Comparison of ENCODE assay signal across 20 mouse cellular contexts in genomic region chr13:92093712-92094290, GRCm38 (mm10). TPM values are rescaled to one million over a fixed set of nuclear protein-coding genes. Genes with fewer than 3 reads are reported as not detected.
DNase-seq lines count a peak whose midpoint lies in the region; ATAC-seq and TF ChIP-seq lines count a peak whose summit lies in the region.
"Had no signal": no experiment of that assay in that cellular context is flagged by ENCODE, and none has a peak within 500 bp of the region (broad histone marks: within the 10 kb centered on the region; RNA-seq: fewer than 3 reads in every experiment).

No protein-coding gene starts in this region.

- no peaks in the 10 kb centered on the region for H3K36me3 ChIP-seq in intestine, embryonic 15.5 days
- H3K36me3 ChIP-seq in intestine, postnatal 0 days (ENCODE audit: control insufficient read depth, insufficient read depth), result no peaks in the 10 kb centered on the region
- H3K36me3 ChIP-seq in intestine, embryonic 16.5 days (ENCODE audit: control insufficient read depth, insufficient read depth, low read length), result no peaks in the 10 kb centered on the region
- no peaks in the 10 kb centered on the region for H3K36me3 ChIP-seq in kidney, postnatal 0 days (ENCODE audit: insufficient read depth, low read length)
- no peaks in the 10 kb centered on the region for H3K36me3 ChIP-seq in midbrain, embryonic 10.5 days
- H3K36me3 ChIP-seq: forebrain, embryonic 12.5 days; heart, embryonic 12.5 days; limb, embryonic 13.5 days; liver, embryonic 12.5 days; midbrain, embryonic 12.5 days had no signal

- peak; percentile 60 for ATAC-seq in intestine, embryonic 15.5 days
- ATAC-seq in intestine, postnatal 0 days, result no peak
- ATAC-seq in intestine, embryonic 16.5 days, result peak; percentile 65
- no peak for ATAC-seq in kidney, postnatal 0 days (replicated peaks; ENCODE audit: low FRiP score, low read depth)
- no peak for ATAC-seq in erythroid progenitor cell, adult 5-6 weeks (replicated peaks; ENCODE audit: low FRiP score, poor library complexity, severe bottlenecking)
- ATAC-seq: hindbrain, postnatal 0 days; liver, embryonic 12.5 days had no signal

- H3K4me3 ChIP-seq in intestine, embryonic 15.5 days (replicated peaks), result no peak overlapping the region
- no peak overlapping the region for H3K4me3 ChIP-seq in intestine, postnatal 0 days (ENCODE audit: low read depth, low read length)
- H3K4me3 ChIP-seq in intestine, embryonic 16.5 days (ENCODE audit: low read length), result no peak overlapping the region
- no peak overlapping the region for H3K4me3 ChIP-seq in kidney, postnatal 0 days (replicated peaks; ENCODE audit: low read depth, low read length)
- H3K4me3 ChIP-seq in midbrain, embryonic 10.5 days, result no peak overlapping the region
- H3K4me3 ChIP-seq: forebrain, embryonic 12.5 days; heart, embryonic 12.5 days; limb, embryonic 13.5 days; liver, embryonic 12.5 days; midbrain, embryonic 12.5 days had no signal

- 77% methylated on average over 6 of the region's 6 CpGs for WGBS in intestine, embryonic 15.5 days
- WGBS in intestine, postnatal 0 days, result 46% methylated on average over 6 of the region's 6 CpGs
- 67% methylated on average over 6 of the region's 6 CpGs for WGBS in intestine, embryonic 16.5 days
- 62% methylated on average over 6 of the region's 6 CpGs for WGBS in kidney, postnatal 0 days
- 84% methylated on average over 6 of the region's 6 CpGs for whole genome bisulfite sequencing in midbrain, embryonic 10.5 days

- H3K27me3 ChIP-seq in intestine, embryonic 15.5 days (replicated peaks), result no peaks in the 10 kb centered on the region
- no peaks in the 10 kb centered on the region for H3K27me3 ChIP-seq in intestine, postnatal 0 days (replicated peaks; ENCODE audit: control insufficient read depth, insufficient read depth, low read length)
- no peaks in the 10 kb centered on the region for H3K27me3 ChIP-seq in intestine, embryonic 16.5 days (replicated peaks; ENCODE audit: control insufficient read depth, insufficient read depth, low read length)
- H3K27me3 ChIP-seq in kidney, postnatal 0 days (ENCODE audit: insufficient read depth, low read length), result no peaks in the 10 kb centered on the region
- H3K27me3 ChIP-seq in midbrain, embryonic 10.5 days (ENCODE audit: low read depth, poor library complexity, severe bottlenecking), result no peaks in the 10 kb centered on the region
- H3K27me3 ChIP-seq: forebrain, embryonic 12.5 days; heart, embryonic 12.5 days; limb, embryonic 13.5 days; liver, embryonic 12.5 days; midbrain, embryonic 12.5 days had no signal

- no peak overlapping the region for H3K4me2 ChIP-seq in intestine, embryonic 15.5 days (replicated peaks)
- H3K4me2 ChIP-seq in intestine, postnatal 0 days (replicated peaks; ENCODE audit: low read depth), result no peak overlapping the region
- H3K4me2 ChIP-seq in intestine, embryonic 16.5 days (ENCODE audit: low read depth, low read length), result no peak overlapping the region
- H3K4me2 ChIP-seq in kidney, postnatal 0 days (ENCODE audit: low read length), result no peak overlapping the region
- H3K4me2 ChIP-seq: forebrain, embryonic 12.5 days; heart, embryonic 12.5 days; limb, embryonic 13.5 days; liver, embryonic 12.5 days; midbrain, embryonic 12.5 days had no signal

- no peak overlapping the region for H3K27ac ChIP-seq in intestine, embryonic 15.5 days
- H3K27ac ChIP-seq in intestine, postnatal 0 days (ENCODE audit: low read depth, low read length), result no peak overlapping the region
- no peak overlapping the region for H3K27ac ChIP-seq in intestine, embryonic 16.5 days (ENCODE audit: low read length)
- H3K27ac ChIP-seq in kidney, postnatal 0 days, result 0 out of 2 replicates have a peak overlapping the region, but pooled peaks have one; percentile 26
- H3K27ac ChIP-seq in midbrain, embryonic 10.5 days (replicated peaks), result no peak overlapping the region
- H3K27ac ChIP-seq: forebrain, embryonic 12.5 days; hindbrain, postnatal 0 days; limb, embryonic 13.5 days; liver, embryonic 12.5 days; midbrain, embryonic 12.5 days had no signal

- TF ChIP-seq CTCF in intestine, postnatal 0 days (IDR thresholded peaks at IDR 0.05; ENCODE audit: low read depth), result no peak
- no peak for TF ChIP-seq CTCF in kidney, postnatal 0 days (IDR thresholded peaks at IDR 0.05; ENCODE audit: low read depth)

- H3K9ac ChIP-seq in intestine, embryonic 15.5 days, result no peak overlapping the region
- H3K9ac ChIP-seq in intestine, postnatal 0 days (ENCODE audit: low read depth, low read length), result no peak overlapping the region
- no peak overlapping the region for H3K9ac ChIP-seq in intestine, embryonic 16.5 days (ENCODE audit: low read depth, low read length)
- H3K9ac ChIP-seq in kidney, postnatal 0 days (ENCODE audit: low read depth, low read length), result no peak overlapping the region
- H3K9ac ChIP-seq: forebrain, embryonic 12.5 days; heart, embryonic 12.5 days; limb, embryonic 13.5 days; liver, embryonic 12.5 days; midbrain, embryonic 12.5 days had no signal

- DNase-seq in kidney, postnatal 0 days (ENCODE audit: low spot score), result no peak
- DNase-seq in lung, postnatal 4 days, result no peak
- DNase-seq in midbrain, embryonic 10.5 days (ENCODE audit: low spot score), result no peak
- DNase-seq: adrenal gland, adult 2 months; cerebellum, adult 18-20 months; cerebellum, postnatal 14 days; heart, postnatal 10 days; lung, adult 18-20 months; lung, postnatal 10 days; spleen, adult 18-20 months had no signal

- H3K4me1 ChIP-seq in intestine, embryonic 15.5 days (replicated peaks), result no peaks in the 10 kb centered on the region
- H3K4me1 ChIP-seq in intestine, postnatal 0 days (replicated peaks; ENCODE audit: control insufficient read depth, insufficient read depth, low read length), result no peaks in the 10 kb centered on the region
- no peaks in the 10 kb centered on the region for H3K4me1 ChIP-seq in intestine, embryonic 16.5 days (ENCODE audit: control insufficient read depth, insufficient read depth, low read length)
- 0 out of 2 replicates have a peak, but pooled peaks cover 6% of the 10 kb centered on the region for H3K4me1 ChIP-seq in kidney, postnatal 0 days (replicated peaks; ENCODE audit: insufficient read depth, low read length)
- H3K4me1 ChIP-seq in midbrain, embryonic 10.5 days, result no peaks in the 10 kb centered on the region
- H3K4me1 ChIP-seq: forebrain, embryonic 12.5 days; heart, embryonic 12.5 days; limb, embryonic 13.5 days; liver, embryonic 12.5 days; midbrain, embryonic 12.5 days had no signal

- no peaks in the 10 kb centered on the region for H3K9me3 ChIP-seq in intestine, embryonic 15.5 days
- H3K9me3 ChIP-seq in intestine, postnatal 0 days (ENCODE audit: control insufficient read depth), result no peaks in the 10 kb centered on the region
- no peaks in the 10 kb centered on the region for H3K9me3 ChIP-seq in intestine, embryonic 16.5 days (ENCODE audit: control insufficient read depth, low read length)
- no peaks in the 10 kb centered on the region for H3K9me3 ChIP-seq in kidney, postnatal 0 days (replicated peaks; ENCODE audit: low read length)
- 0 out of 2 replicates have a peak, but pooled peaks cover 3% of the 10 kb centered on the region for H3K9me3 ChIP-seq in midbrain, embryonic 10.5 days (replicated peaks)
- H3K9me3 ChIP-seq: forebrain, embryonic 12.5 days; heart, embryonic 12.5 days; liver, embryonic 12.5 days; midbrain, embryonic 12.5 days had no signal

RNA-seq across cellular contexts. Expression of gene Rasgrf2, which starts 37.7 kb away (rescaled TPM):
- polyA plus RNA-seq in intestine, embryonic 15.5 days (2015; fragmentation: Nextera tagmentation; extraction: Ambion mirVana), result 2.9 and 3.7 TPM in 2 replicates
- polyA plus RNA-seq in intestine, postnatal 0 days (2015; fragmentation: Nextera tagmentation; extraction: Ambion mirVana), result 2.8 and 2.9 TPM in 2 replicates
- 3.2 and 4.1 TPM in 2 replicates for polyA plus RNA-seq in intestine, embryonic 16.5 days (2015; fragmentation: Nextera tagmentation; extraction: Ambion mirVana)
- 0.82 and 1.1 TPM in 2 replicates for polyA plus RNA-seq in kidney, postnatal 0 days (2015; fragmentation: Nextera tagmentation; extraction: Ambion mirVana)
- 1.8 TPM in 1 of 2 replicates, not detected in the other for total RNA-seq in erythroid progenitor cell, adult 5-6 weeks (2015; ENCODE audit: low replicate concordance)
- not detected in 2 replicates for total RNA-seq in erythroid progenitor cell, adult 5-6 weeks (2017; ENCODE audit: low replicate concordance)
- polyA plus RNA-seq in midbrain, embryonic 10.5 days (2016; fragmentation: Nextera tagmentation; extraction: Ambion mirVana), result not detected in 2 replicates

Comparison
In these comparisons a context has a peak if more than half of its experiments do, and no peak if none do; other contexts are left out.
1. ATAC-seq: peak in intestine, embryonic 15.5 days (single experiment) and intestine, embryonic 16.5 days (single experiment); none in intestine, postnatal 0 days (single experiment), kidney, postnatal 0 days (single experiment) and erythroid progenitor cell, adult 5-6 weeks (single experiment).